Mouse (Mus musculus): ENCODE measurements at regions not wholly inside any gene's neighbourhood (a gene's known extent, or its start where the extent isn't known, plus 50 kb on each side); places are given as distances from the start of the nearest gene placed in this dataset.

DNA sequence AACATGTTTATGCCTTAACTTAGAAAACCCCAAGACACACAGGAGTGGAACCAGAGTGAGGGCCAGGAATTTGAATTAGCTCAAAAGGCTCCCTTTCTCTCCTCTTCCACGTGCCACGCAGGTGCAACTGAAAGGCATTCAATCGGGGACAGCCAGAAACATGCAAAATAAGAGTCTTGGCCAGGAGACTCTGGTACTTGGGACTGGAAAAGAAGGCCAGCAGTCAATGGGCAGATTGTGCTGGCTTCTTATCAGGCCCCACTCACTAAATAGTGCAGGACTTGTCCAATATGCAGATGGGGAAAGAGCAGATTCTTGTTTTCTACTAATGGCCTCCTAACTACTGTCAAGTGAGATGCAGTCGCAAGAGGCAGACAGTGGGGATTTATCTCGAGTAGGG, 73.8 kb upstream of the Arhgap5 start:
- no peak overlapping the region for H3K27ac ChIP-seq (ENCODE audit: insufficient read depth, low read length)
- no peak overlapping the region for H3K4me3 ChIP-seq (ENCODE audit: insufficient read depth, low read length)
- TF ChIP-seq CTCF (IDR thresholded peaks at IDR 0.05; ENCODE audit: borderline replicate concordance, insufficient read depth, low read length), result no peak
- TF ChIP-seq POLR2A (IDR thresholded peaks at IDR 0.05; ENCODE audit: low read depth, low read length), result no peak
- H3K4me1 ChIP-seq (ENCODE audit: control insufficient read depth, insufficient read depth, low read length), result peaks cover 7% of the 10 kb centered on the region

- TF ChIP-seq CTCF (IDR thresholded peaks at IDR 0.05; ENCODE audit: borderline replicate concordance, insufficient read depth, low read length) (no peak), POLR2A (IDR thresholded peaks at IDR 0.05; ENCODE audit: low read depth, low read length) (no peak)
These were observed 71.8 kb upstream of the Arhgap5 start for GRCm38 (mm10) chr12:52431933-52432332.

GRCm38 (mm10) chr12:52434021-52434420, 69.8 kb upstream of the Arhgap5 start:
- Histone ChIP-seq H3K4me1 (ENCODE audit: control insufficient read depth, insufficient read depth, low read length) (peaks cover 11% of the 10 kb centered on the region), H3K27ac (ENCODE audit: insufficient read depth, low read length) (no peak overlapping the region), H3K4me3 (ENCODE audit: insufficient read depth, low read length) (no peak overlapping the region)
- TF ChIP-seq POLR2A (IDR thresholded peaks at IDR 0.05; ENCODE audit: low read depth, low read length) (no peak), CTCF (IDR thresholded peaks at IDR 0.05; ENCODE audit: borderline replicate concordance, insufficient read depth, low read length) (no peak)

More at GRCm38 (mm10) chr12:52431933-52432332, 71.8 kb upstream of the Arhgap5 start:
- Histone ChIP-seq H3K4me1 (ENCODE audit: control insufficient read depth, insufficient read depth, low read length) (peaks cover 7% of the 10 kb centered on the region), H3K27ac (ENCODE audit: insufficient read depth, low read length) (no peak overlapping the region), H3K4me3 (ENCODE audit: insufficient read depth, low read length) (no peak overlapping the region)

DNA sequence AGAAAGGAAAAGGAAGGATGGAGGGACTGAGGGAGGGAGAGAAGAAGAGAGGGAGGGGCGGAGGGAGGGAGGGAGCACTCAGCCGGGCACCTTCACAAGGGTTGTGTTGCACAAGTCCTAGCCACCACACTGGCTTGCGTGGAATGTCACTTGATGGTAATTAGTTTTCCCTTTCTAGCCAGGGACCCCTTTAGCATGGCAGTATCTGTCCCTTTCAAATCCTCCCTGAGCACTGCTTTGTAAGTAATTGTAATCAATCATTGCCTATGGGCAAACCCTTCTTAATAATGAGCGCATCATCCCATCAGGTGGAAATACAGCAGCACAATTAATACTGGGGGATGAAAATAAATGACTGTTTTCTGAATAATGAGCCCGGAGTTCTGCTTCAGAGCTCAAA, 68.5 kb upstream of the Arhgap5 start:
- Histone ChIP-seq H3K4me3 (ENCODE audit: insufficient read depth, low read length) (no peak overlapping the region), H3K27ac (ENCODE audit: insufficient read depth, low read length) (no peak overlapping the region), H3K4me1 (ENCODE audit: control insufficient read depth, insufficient read depth, low read length) (peaks cover 16% of the 10 kb centered on the region)
- TF ChIP-seq POLR2A (IDR thresholded peaks at IDR 0.05; ENCODE audit: low read depth, low read length) (no peak), CTCF (IDR thresholded peaks at IDR 0.05; ENCODE audit: borderline replicate concordance, insufficient read depth, low read length) (no peak)

GRCm38 (mm10) chr12:52435795-52436211, 68.0 kb upstream of the Arhgap5 start:
- H3K4me1 ChIP-seq (ENCODE audit: control insufficient read depth, insufficient read depth, low read length), result peaks cover 16% of the 10 kb centered on the region
- no peak overlapping the region for H3K4me3 ChIP-seq (ENCODE audit: insufficient read depth, low read length)
- TF ChIP-seq CTCF (IDR thresholded peaks at IDR 0.05; ENCODE audit: borderline replicate concordance, insufficient read depth, low read length) (no peak), POLR2A (IDR thresholded peaks at IDR 0.05; ENCODE audit: low read depth, low read length) (no peak)
- no peak overlapping the region for H3K27ac ChIP-seq (ENCODE audit: insufficient read depth, low read length)

DNA sequence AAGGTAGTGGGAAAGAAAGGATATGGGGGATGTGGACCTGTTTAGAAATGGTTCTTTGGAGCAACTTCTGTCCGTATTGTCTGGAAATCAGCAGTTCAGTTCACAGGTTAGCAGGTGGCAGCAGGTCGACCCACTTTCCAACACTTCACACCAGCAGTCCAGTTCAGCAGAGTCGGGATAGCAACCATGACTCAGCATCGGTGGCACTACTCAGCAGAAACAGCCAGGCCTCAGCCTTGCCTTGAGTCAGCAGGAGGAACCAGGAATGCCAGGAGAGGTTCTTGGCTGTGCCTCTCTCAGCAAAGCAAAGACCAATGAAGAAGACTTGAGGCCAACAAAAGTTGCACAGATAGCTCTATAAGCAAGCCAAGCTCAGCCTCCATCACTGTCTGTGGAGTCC, 66.8 kb upstream of the Arhgap5 start:
- H3K4me3 ChIP-seq (ENCODE audit: insufficient read depth, low read length), result no peak overlapping the region
- H3K4me1 ChIP-seq (ENCODE audit: control insufficient read depth, insufficient read depth, low read length), result peaks cover 16% of the 10 kb centered on the region
- H3K27ac ChIP-seq (ENCODE audit: insufficient read depth, low read length), result no peak overlapping the region
- TF ChIP-seq POLR2A (IDR thresholded peaks at IDR 0.05; ENCODE audit: low read depth, low read length), result no peak
- no peak for TF ChIP-seq CTCF (IDR thresholded peaks at IDR 0.05; ENCODE audit: borderline replicate concordance, insufficient read depth, low read length)

GRCm38 (mm10) chr12:52439241-52439640, 64.5 kb upstream of the Arhgap5 start:
- H3K27ac ChIP-seq (ENCODE audit: insufficient read depth, low read length), result no peak overlapping the region

GRCm38 (mm10) chr12:52440868-52441365, 62.9 kb upstream of the Arhgap5 start:
- H3K27ac ChIP-seq (ENCODE audit: insufficient read depth, low read length), result no peak overlapping the region
- TF ChIP-seq CTCF (IDR thresholded peaks at IDR 0.05; ENCODE audit: borderline replicate concordance, insufficient read depth, low read length), result no peak
- no peak for TF ChIP-seq POLR2A (IDR thresholded peaks at IDR 0.05; ENCODE audit: low read depth, low read length)
- no peak overlapping the region for H3K4me3 ChIP-seq (ENCODE audit: insufficient read depth, low read length)
- peaks cover 9% of the 10 kb centered on the region for H3K4me1 ChIP-seq (ENCODE audit: control insufficient read depth, insufficient read depth, low read length)

More at GRCm38 (mm10) chr12:52439241-52439640, 64.5 kb upstream of the Arhgap5 start:
- TF ChIP-seq POLR2A (IDR thresholded peaks at IDR 0.05; ENCODE audit: low read depth, low read length), result no peak
- TF ChIP-seq CTCF (IDR thresholded peaks at IDR 0.05; ENCODE audit: borderline replicate concordance, insufficient read depth, low read length), result no peak
- peaks cover 12% of the 10 kb centered on the region for H3K4me1 ChIP-seq (ENCODE audit: control insufficient read depth, insufficient read depth, low read length)
- H3K4me3 ChIP-seq (ENCODE audit: insufficient read depth, low read length), result no peak overlapping the region

GRCm38 (mm10) chr12:52442337-52442736, 61.4 kb upstream of the Arhgap5 start:
- no peak overlapping the region for H3K27ac ChIP-seq (ENCODE audit: insufficient read depth, low read length)
- no peak overlapping the region for H3K4me3 ChIP-seq (ENCODE audit: insufficient read depth, low read length)
- peaks cover 9% of the 10 kb centered on the region for H3K4me1 ChIP-seq (ENCODE audit: control insufficient read depth, insufficient read depth, low read length)
- TF ChIP-seq POLR2A (IDR thresholded peaks at IDR 0.05; ENCODE audit: low read depth, low read length) (no peak), CTCF (IDR thresholded peaks at IDR 0.05; ENCODE audit: borderline replicate concordance, insufficient read depth, low read length) (no peak)

DNA sequence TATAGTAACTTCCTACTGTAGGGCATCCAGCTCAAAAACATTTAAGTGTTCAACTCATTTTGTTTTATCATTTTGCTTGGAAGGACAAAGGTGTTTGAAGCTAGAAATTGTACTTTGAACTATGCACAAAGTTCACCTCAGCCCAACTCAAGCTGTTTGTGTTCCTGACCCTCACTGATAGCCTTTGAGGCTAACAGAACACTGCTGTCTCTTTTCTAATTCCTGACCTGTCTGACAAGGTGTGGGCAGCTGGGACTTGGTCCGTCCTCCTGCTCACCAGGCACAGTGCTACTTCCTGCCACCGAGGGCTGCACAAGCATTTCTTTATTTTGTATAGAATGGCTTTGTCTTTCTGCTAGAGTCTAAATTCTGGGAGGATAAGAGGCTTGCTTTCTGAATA, 58.0 kb upstream of the Arhgap5 start:
- no peak overlapping the region for H3K27ac ChIP-seq (ENCODE audit: insufficient read depth, low read length)
- no peak overlapping the region for H3K4me3 ChIP-seq (ENCODE audit: insufficient read depth, low read length)
- no peak for TF ChIP-seq POLR2A (IDR thresholded peaks at IDR 0.05; ENCODE audit: low read depth, low read length)
- no peak for TF ChIP-seq CTCF (IDR thresholded peaks at IDR 0.05; ENCODE audit: borderline replicate concordance, insufficient read depth, low read length)
- no peaks in the 10 kb centered on the region for H3K4me1 ChIP-seq (ENCODE audit: control insufficient read depth, insufficient read depth, low read length)

- Histone ChIP-seq H3K4me1 (ENCODE audit: control insufficient read depth, insufficient read depth, low read length) (no peaks in the 10 kb centered on the region), H3K27ac (ENCODE audit: insufficient read depth, low read length) (no peak overlapping the region), H3K4me3 (ENCODE audit: insufficient read depth, low read length) (no peak overlapping the region)
- no peak for TF ChIP-seq CTCF (IDR thresholded peaks at IDR 0.05; ENCODE audit: borderline replicate concordance, insufficient read depth, low read length)
- no peak for TF ChIP-seq POLR2A (IDR thresholded peaks at IDR 0.05; ENCODE audit: low read depth, low read length)
These were observed 57.3 kb upstream of the Arhgap5 start for GRCm38 (mm10) chr12:52446501-52446900.

Data from embryonic fibroblast, embryonic 13.5 days (primary cell).